Mouse (Mus musculus) erythroblast, embryonic 14.5 days (primary cell): ENCODE data around the gene Cse1l. TPM values are rescaled to one million over a fixed set of nuclear protein-coding genes. Genes with fewer than 3 reads are reported as not detected.

Experiments
- H3K27me3 ChIP-seq: 2 replicates; pipeline ENCODE4 v1.6.1; 2012; ENCODE audit warnings: inconsistent platforms; ENCODE audit not compliant: control insufficient read depth
- H3K36me3 ChIP-seq: 2 replicates; pipeline ENCODE4 v1.6.1; 2012; ENCODE audit warnings: mild to moderate bottlenecking, inconsistent platforms; ENCODE audit not compliant: control insufficient read depth
- H3K4me1 ChIP-seq: 2 replicates; pipeline ENCODE4 v1.6.1; 2012; ENCODE audit warnings: inconsistent platforms; ENCODE audit not compliant: control insufficient read depth
- H3K4me3 ChIP-seq: replicated peaks from 2 replicates; pipeline ENCODE3; 2012; ENCODE audit warnings: moderate library complexity, mild to moderate bottlenecking, inconsistent platforms
- H3K9me3 ChIP-seq: 2 replicates; pipeline ENCODE4 v1.6.1; 2012; ENCODE audit warnings: low read length, inconsistent platforms, mixed read lengths; ENCODE audit not compliant: control insufficient read depth
- GATA1 ChIP-seq: IDR thresholded peaks from 2 replicates; pipeline ENCODE4 v1.6.1; 2012; ENCODE audit warnings: low read length, inconsistent platforms, mixed read lengths
- TAL1 ChIP-seq: IDR thresholded peaks from 3 replicates; pipeline ENCODE4 v1.6.1; 2012; ENCODE audit warnings: low read length, inconsistent platforms, mixed read lengths
- polyA plus RNA-seq: library from polyadenylated mRNA; stranded (reverse); fragments of >175 nt; gene quantifications from 2 replicates; pipeline ENCODE4 v1.2.3, GENCODE M21; 2012

Cse1l gene
- polyA plus RNA-seq, 1 experiment = 0.16 TPM

- no peak overlapping the region for H3K4me3 ChIP-seq
- H3K4me1 ChIP-seq = no peaks in the 10 kb centered on the region
- no peaks in the 10 kb centered on the region for H3K9me3 ChIP-seq
- H3K27me3 ChIP-seq = no peaks in the 10 kb centered on the region
- peaks cover 98% of the 10 kb centered on the region for H3K36me3 ChIP-seq
- TF ChIP-seq TAL1 (no peak), GATA1 (no peak)
These were observed 45.2 kb downstream of the Cse1l start for GRCm38 (mm10) chr2:166950853-166951648.

- no peaks in the 10 kb centered on the region for H3K27me3 ChIP-seq
- TF ChIP-seq GATA1 (no peak), TAL1 (no peak)
- peaks cover 95% of the 10 kb centered on the region for H3K36me3 ChIP-seq
- no peak overlapping the region for H3K4me3 ChIP-seq
- H3K9me3 ChIP-seq = no peaks in the 10 kb centered on the region
- H3K4me1 ChIP-seq = peaks cover 2% of the 10 kb centered on the region; the same call in 1 of the 2 replicates
These were observed 46.3 kb downstream of the Cse1l start for GRCm38 (mm10) chr2:166952151-166952550.

GRCm38 (mm10) chr2:166956805-166957204 is 51.0 kb downstream of the Cse1l start:
- Histone ChIP-seq H3K27me3 (no peaks in the 10 kb centered on the region), H3K4me3 (no peak overlapping the region), H3K9me3 (no peaks in the 10 kb centered on the region), H3K4me1 (peaks cover 2% of the 10 kb centered on the region; the same call in 1 of the 2 replicates), H3K36me3 (peaks cover 90% of the 10 kb centered on the region)
- TF ChIP-seq TAL1 (no peak), GATA1 (no peak)

GRCm38 (mm10) chr2:166960648-166961330 is 54.9 kb downstream of the Cse1l start:
- H3K4me1 ChIP-seq = peaks cover 2% of the 10 kb centered on the region; the same call in 1 of the 2 replicates
- TF ChIP-seq GATA1 = no peak
- TF ChIP-seq TAL1 = no peak
- no peak overlapping the region for H3K4me3 ChIP-seq
- peaks cover 67% of the 10 kb centered on the region for H3K36me3 ChIP-seq
- H3K27me3 ChIP-seq = no peaks in the 10 kb centered on the region
- H3K9me3 ChIP-seq = no peaks in the 10 kb centered on the region

GRCm38 (mm10) chr2:166963257-166963656 is 57.4 kb downstream of the Cse1l start:
- TF ChIP-seq GATA1 (no peak), TAL1 (no peak)
- peaks cover 47% of the 10 kb centered on the region for H3K36me3 ChIP-seq
- H3K4me1 ChIP-seq = no peaks in the 10 kb centered on the region
- no peaks in the 10 kb centered on the region for H3K27me3 ChIP-seq
- H3K9me3 ChIP-seq = no peaks in the 10 kb centered on the region
- H3K4me3 ChIP-seq = no peak overlapping the region

GRCm38 (mm10) chr2:166964773-166965172 is 58.9 kb downstream of the Cse1l start:
- no peak for TF ChIP-seq TAL1
- TF ChIP-seq GATA1 = no peak
- Histone ChIP-seq H3K9me3 (no peaks in the 10 kb centered on the region), H3K36me3 (peaks cover 32% of the 10 kb centered on the region), H3K4me3 (no peak overlapping the region), H3K4me1 (peaks cover under 1% of the 10 kb centered on the region; the same call in 1 of the 2 replicates), H3K27me3 (no peaks in the 10 kb centered on the region)

- Histone ChIP-seq H3K4me1 (peaks cover 38% of the 10 kb centered on the region), H3K36me3 (no peaks in the 10 kb centered on the region), H3K27me3 (no peaks in the 10 kb centered on the region), H3K4me3 (no peak overlapping the region), H3K9me3 (no peaks in the 10 kb centered on the region)
- TF ChIP-seq TAL1 (no peak), GATA1 (no peak)
These were observed 67.3 kb downstream of the Cse1l start for GRCm38 (mm10) chr2:166973153-166973552.

GRCm38 (mm10) chr2:166974177-166974872 is 68.5 kb downstream of the Cse1l start:
- Histone ChIP-seq H3K4me1 (peaks cover 38% of the 10 kb centered on the region), H3K27me3 (no peaks in the 10 kb centered on the region), H3K36me3 (no peaks in the 10 kb centered on the region), H3K9me3 (no peaks in the 10 kb centered on the region), H3K4me3 (no peak overlapping the region)
- no peak for TF ChIP-seq GATA1
- TF ChIP-seq TAL1 = no peak

- TF ChIP-seq GATA1 (no peak), TAL1 (no peak)
- Histone ChIP-seq H3K4me3 (no peak overlapping the region), H3K9me3 (no peaks in the 10 kb centered on the region), H3K4me1 (peaks cover 35% of the 10 kb centered on the region), H3K27me3 (no peaks in the 10 kb centered on the region), H3K36me3 (no peaks in the 10 kb centered on the region)
These were observed 70.5 kb downstream of the Cse1l start for GRCm38 (mm10) chr2:166976356-166976755.
